Mouse (Mus musculus): Measurements from ENCODE around the gene Ormdl3. TPM values are rescaled to one million over a fixed set of nuclear protein-coding genes. Genes with fewer than 3 reads are reported as not detected.
A peak's percentile ranks its signal among the peaks of the same experiment; 100 is the strongest.

Gene Ormdl3
- total and polyA plus RNA-seq, 3 experiments, result 52.7 to 93.7 TPM; not detected in 1

DNA sequence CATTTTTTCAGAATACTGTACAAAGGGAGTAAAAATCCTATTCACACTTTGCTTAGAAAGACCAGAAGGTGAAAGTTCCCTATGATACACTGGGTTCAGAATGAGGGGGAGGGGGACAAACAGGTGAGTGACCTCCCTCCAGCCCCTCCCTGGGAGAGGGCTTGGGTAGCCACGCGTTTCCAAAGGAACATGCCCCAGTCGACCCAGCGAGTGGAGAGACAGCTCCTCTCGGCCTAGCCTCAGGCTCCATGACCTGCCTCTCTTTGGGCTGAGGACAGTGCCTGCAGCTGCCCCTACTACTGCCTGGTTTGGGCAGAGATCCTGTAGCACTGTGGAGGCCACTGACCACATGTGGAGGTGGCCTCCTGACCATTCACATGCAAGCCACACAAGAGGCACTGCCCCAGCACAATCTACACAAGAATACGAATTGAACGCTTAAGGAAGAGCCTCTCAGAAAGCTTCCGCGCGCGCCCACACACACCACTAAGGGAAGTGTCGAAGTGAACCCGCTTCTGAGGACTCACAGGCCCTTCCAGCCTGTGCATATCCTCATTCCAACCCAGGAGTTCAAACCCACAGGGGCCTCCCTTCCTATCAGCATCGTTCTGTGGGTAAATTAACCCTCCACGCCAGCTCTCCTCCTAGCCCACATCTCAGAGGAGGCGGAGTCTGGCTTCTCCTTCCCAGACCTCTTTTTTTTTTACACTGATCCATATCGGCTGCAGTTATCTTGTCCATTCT lies 5.7 kb downstream of the Ormdl3 start (continued):
- TF ChIP-seq JUND (IDR thresholded peaks at IDR 0.05; ENCODE audit: low read depth, low read length) (no peak), EP300 (IDR thresholded peaks at IDR 0.05; ENCODE audit: low read depth in 1 of 2, low read length in 2 of 2) (peak; percentile 40 to 69; a peak in 3 of 4 replicates), CHD1 (IDR thresholded peaks at IDR 0.05; ENCODE audit: low read depth, low read length) (no peak), POLR2AphosphoS2 (IDR thresholded peaks at IDR 0.05; ENCODE audit: low read length) (no peak), MYB (IDR thresholded peaks at IDR 0.05; ENCODE audit: low read depth, low read length) (no peak), RAD21 (IDR thresholded peaks at IDR 0.05; ENCODE audit: low read depth, low read length) (no peak), MXI1 (IDR thresholded peaks at IDR 0.05; ENCODE audit: low read depth, low read length) (no peak), ZNF384 (IDR thresholded peaks at IDR 0.05; ENCODE audit: low read depth, low read length) (peak; percentile 97), ZKSCAN1 (IDR thresholded peaks at IDR 0.05; ENCODE audit: low read depth, low read length) (no peak), MAX (IDR thresholded peaks at IDR 0.05; ENCODE audit: low read length) (no peak), MAZ (IDR thresholded peaks at IDR 0.05; ENCODE audit: low read depth, low read length) (peak; percentile 38; the same call in 1 of the 2 replicates), GATA1 (IDR thresholded peaks at IDR 0.05; ENCODE audit: low read depth, low read length) (peak; percentile 94), E2F4 (IDR thresholded peaks at IDR 0.05; ENCODE audit: borderline replicate concordance, low read depth, low read length) (no peak), RCOR1 (IDR thresholded peaks at IDR 0.05; ENCODE audit: low read depth, low read length) (peak; percentile 62; the same call in 1 of the 2 replicates)

- Histone ChIP-seq H3K36me3 (ENCODE audit: control insufficient read depth in 1 of 2, insufficient read depth in 2 of 2, low read length in 2 of 2) (peaks cover 2 to 50% of the 10 kb centered on the region in 2 experiments; a peak in 3 of 4 replicates), H3K4me1 (ENCODE audit: control insufficient read depth in 1 of 2, insufficient read depth in 2 of 2, low read length in 2 of 2) (peaks cover 33 to 58% of the 10 kb centered on the region in 2 experiments), H3K27me3 (ENCODE audit: control insufficient read depth in 1 of 2, insufficient read depth in 2 of 2, low read length in 2 of 2) (no peaks in the 10 kb centered on the region), H3K27ac (ENCODE audit: control insufficient read depth, low read depth, low read length) (peak overlapping the region; percentile 99), H3K9ac (ENCODE audit: control insufficient read depth, low read depth, low read length, poor library complexity, severe bottlenecking) (peak overlapping the region; percentile 70), H3K4me3 (ENCODE audit: control insufficient read depth in 1 of 2, insufficient read depth in 1 of 2, low read depth in 2 of 2, low read length in 2 of 2) (peak overlapping the region in 1 of 2 experiments; percentile 17; a peak in 1 of 4 replicates), H3K79me2 (ENCODE audit: control insufficient read depth, insufficient read depth, low read length, poor library complexity) (peaks cover 15% of the 10 kb centered on the region), H3K9me3 (replicated peaks; ENCODE audit: insufficient read depth, low read length) (no peaks in the 10 kb centered on the region)
- DNase-seq (ENCODE audit: low read depth, low spot score), result peak; percentile 91
- TF ChIP-seq NELFE (IDR thresholded peaks at IDR 0.05; ENCODE audit: low read depth, low read length) (no peak), ETS1 (IDR thresholded peaks at IDR 0.05; ENCODE audit: low read depth, low read length) (peak; percentile 72), USF1 (IDR thresholded peaks at IDR 0.05; ENCODE audit: low read depth, low read length) (no peak), POLR2AphosphoS5 (IDR thresholded peaks at IDR 0.05; ENCODE audit: borderline replicate concordance, low read depth, low read length) (no peak), POLR2A (IDR thresholded peaks at IDR 0.05; ENCODE audit: control insufficient read depth in 1 of 2, insufficient read depth in 1 of 2, low read depth in 1 of 2, low read length in 2 of 2, poor library complexity in 1 of 2) (peak in 1 of 2 experiments; percentile 38; a peak in 1 of 4 replicates), ZMIZ1 (IDR thresholded peaks at IDR 0.05; ENCODE audit: low read depth, low read length) (no peak; the same call in 1 of the 2 replicates), RCOR1 (IDR thresholded peaks at IDR 0.05; ENCODE audit: low read depth, low read length) (peak; percentile 60; the same call in 1 of the 2 replicates), SIN3A (IDR thresholded peaks at IDR 0.05; ENCODE audit: low read length) (peak; percentile 21), BHLHE40 (IDR thresholded peaks at IDR 0.05; ENCODE audit: borderline replicate concordance, low read depth, low read length) (peak; percentile 87), GATA1 (IDR thresholded peaks at IDR 0.05; ENCODE audit: low read depth, low read length) (peak; percentile 84), MYC (IDR thresholded peaks at IDR 0.05; ENCODE audit: low read depth, low read length) (no peak), CTCF (IDR thresholded peaks at IDR 0.05 in 2 of 3, conservative IDR thresholded peaks at IDR 0.05 in 1 of 3; ENCODE audit: control insufficient read depth in 1 of 3, insufficient read depth in 1 of 3, low read depth in 2 of 3, low read length in 3 of 3, poor library complexity in 1 of 3, severe bottlenecking in 1 of 3) (no peak), EP300 (IDR thresholded peaks at IDR 0.05; ENCODE audit: low read depth in 1 of 2, low read length in 2 of 2) (peak; percentile 70 to 89), MAZ (IDR thresholded peaks at IDR 0.05; ENCODE audit: low read depth, low read length) (peak; percentile 47), TAL1 (IDR thresholded peaks at IDR 0.05; ENCODE audit: low read length) (peak; percentile 85), POLR2AphosphoS2 (IDR thresholded peaks at IDR 0.05; ENCODE audit: low read length) (peak; percentile 63), UBTF (IDR thresholded peaks at IDR 0.05; ENCODE audit: borderline replicate concordance, insufficient read depth, low read depth, low read length) (no peak), SMC3 (IDR thresholded peaks at IDR 0.05; ENCODE audit: low read depth, low read length) (0 out of 2 replicates have a peak, but pooled peaks have one; percentile 1), TCF12 (IDR thresholded peaks at IDR 0.05; ENCODE audit: low read depth, low read length) (peak; percentile 74), TBP (IDR thresholded peaks at IDR 0.05; ENCODE audit: low read depth, low read length) (0 out of 2 replicates have a peak, but pooled peaks have one; percentile 37), ELF1 (IDR thresholded peaks at IDR 0.05; ENCODE audit: low read depth, low read length) (no peak), MEF2A (IDR thresholded peaks at IDR 0.05; ENCODE audit: extremely low read depth, insufficient replicate concordance, low read depth, low read length, poor library complexity, severe bottlenecking) (peak; percentile 10; the same call in 1 of the 2 replicates), CHD1 (IDR thresholded peaks at IDR 0.05; ENCODE audit: low read depth, low read length) (peak; percentile 85; the same call in 1 of the 2 replicates)
These were observed 6.7 kb downstream of the Ormdl3 start for GRCm38 (mm10) chr11:98580301-98581121.

All from MEL (cell line).